Mouse (Mus musculus) gastrocnemius, postnatal 25 days (tissue): Measurements from ENCODE around the gene Gm10037. TPM values are rescaled to one million over a fixed set of nuclear protein-coding genes. Genes with fewer than 3 reads are reported as not detected.
"Not testable (repeated sequence)": the region's sequence is repeated elsewhere in the genome, so short reads cannot be mapped to it uniquely, and the experiment has no call there.

Source experiments
- DNase-seq: peaks from one replicate; pipeline ENCODE4 v3.0.0; 2022
- long read RNA-seq, 2 experiments: library from polyadenylated mRNA; stranded (forward); transcript quantifications; one replicate each; pipeline ENCODE4 v2.0.0; 2021
- total RNA-seq, 2 experiments: library from RNA; stranded (reverse); gene quantifications; 1 replicate in 1 of 2; 2 replicates in 1 of 2; pipeline ENCODE4 v1.2.3; 2021

Gm10037 gene
- total RNA-seq, result under 1 TPM; 0.92 to 0.94 TPM
- long read RNA-seq, experiment 1, result 0 reads
- long read RNA-seq, experiment 2, result 0 reads

GRCm38 (mm10) chr13:67830911-67831336 is at the start of gene Gm10037:
Gene Gm10037 (plus strand): TSS chr13:67831106.
- DNase-seq, result no peak

GRCm38 (mm10) chr13:67791921-67792455 is 38.9 kb upstream of the Gm10037 start:
- DNase-seq, result no peak

- no peak for DNase-seq
Measured at GRCm38 (mm10) chr13:67798618-67799017, 32.3 kb upstream of the Gm10037 start.

- DNase-seq, result not testable (repeated sequence)
Measured at GRCm38 (mm10) chr13:67799151-67799550, 31.8 kb upstream of the Gm10037 start.

GRCm38 (mm10) chr13:67811651-67812210 is 19.2 kb upstream of the Gm10037 start:
- DNase-seq, result no peak

- no peak for DNase-seq
Measured at GRCm38 (mm10) chr13:67812961-67813709, 17.8 kb upstream of the Gm10037 start.

- DNase-seq, result peak; percentile 63
Measured at GRCm38 (mm10) chr13:67813710-67814660, 16.9 kb upstream of the Gm10037 start, which contains the start of gene Zfp273. Gene Zfp273 (plus strand): TSS chr13:67813740.

- DNase-seq, result no peak
Measured at GRCm38 (mm10) chr13:67818636-67819035, 12.3 kb upstream of the Gm10037 start.

- not testable (repeated sequence) for DNase-seq
Measured at GRCm38 (mm10) chr13:67833137-67833536, 2.2 kb downstream of the Gm10037 start.

GRCm38 (mm10) chr13:67843775-67844118 is 12.8 kb downstream of the Gm10037 start:
- DNase-seq, result no peak

GRCm38 (mm10) chr13:67844119-67844852 is 13.4 kb downstream of the Gm10037 start:
- DNase-seq, result peak; percentile 10

- DNase-seq, result no peak
Measured at GRCm38 (mm10) chr13:67844853-67845194, 13.9 kb downstream of the Gm10037 start.

- DNase-seq, result no peak
Measured at GRCm38 (mm10) chr13:67850361-67850760, 19.5 kb downstream of the Gm10037 start.

GRCm38 (mm10) chr13:67853130-67853529 is 22.2 kb downstream of the Gm10037 start:
- DNase-seq, result no peak

GRCm38 (mm10) chr13:67853983-67854382 is 23.1 kb downstream of the Gm10037 start:
- DNase-seq, result no peak

- DNase-seq, result no peak
Measured at GRCm38 (mm10) chr13:67857317-67857716, 26.4 kb downstream of the Gm10037 start.

GRCm38 (mm10) chr13:67862508-67862907 is 31.6 kb downstream of the Gm10037 start:
- no peak for DNase-seq

- DNase-seq, result no peak
Measured at GRCm38 (mm10) chr13:67863026-67863425, 32.1 kb downstream of the Gm10037 start, which contains the start of gene BC048507. Gene BC048507 (plus strand): TSS chr13:67863326.

GRCm38 (mm10) chr13:67864764-67865350 is 34.0 kb downstream of the Gm10037 start:
- no peak for DNase-seq

- DNase-seq, result no peak
Measured at GRCm38 (mm10) chr13:67867899-67868298, 37.0 kb downstream of the Gm10037 start.

- not testable (repeated sequence) for DNase-seq
Measured at GRCm38 (mm10) chr13:67876049-67876698, 45.3 kb downstream of the Gm10037 start.
